Comparison of ENCODE assay signal across 13 mouse cellular contexts in genomic region chr10:84558511-84558910, GRCm38 (mm10). TPM values are rescaled to one million over a fixed set of nuclear protein-coding genes. Genes with fewer than 3 reads are reported as not detected.
DNase-seq lines count a peak whose midpoint lies in the region; ATAC-seq and TF ChIP-seq lines count a peak whose summit lies in the region.
"Had no signal": no experiment of that assay in that cellular context is flagged by ENCODE, and none has a peak within 500 bp of the region (broad histone marks: within the 10 kb centered on the region; RNA-seq: fewer than 3 reads in every experiment).

No protein-coding gene starts in this region.

- H3K36me3 ChIP-seq in ES-E14 (ENCODE audit: control insufficient read depth, insufficient read depth, low read length, poor library complexity, severe bottlenecking), result no peaks in the 10 kb centered on the region
- H3K36me3 ChIP-seq: embryonic facial prominence, embryonic 13.5 days; lung, embryonic 15.5 days had no signal

- no peaks in the 10 kb centered on the region for H3K9me3 ChIP-seq in ES-E14 (ENCODE audit: control insufficient read depth, insufficient read depth, low read depth, low read length)
- H3K9me3 ChIP-seq: lung, embryonic 15.5 days had no signal

- intact Hi-C loops in left cerebral cortex, adult 2 months (cut with DNase I), result no loop called here

- H3K9ac ChIP-seq in ES-E14 (ENCODE audit: insufficient read depth, low read depth, low read length, poor library complexity, severe bottlenecking), result no peak overlapping the region
- H3K9ac ChIP-seq: embryonic facial prominence, embryonic 13.5 days; hindbrain, embryonic 14.5 days; lung, embryonic 15.5 days had no signal

- no peak overlapping the region for H3K27ac ChIP-seq in left cerebral cortex, adult 2 months
- H3K27ac ChIP-seq in ES-E14 (ENCODE audit: insufficient read depth, low read depth, low read length, poor library complexity, severe bottlenecking), result no peak overlapping the region
- H3K27ac ChIP-seq: embryonic facial prominence, embryonic 13.5 days; hindbrain, embryonic 14.5 days; lung, embryonic 15.5 days had no signal

- no peak for DNase-seq in left cerebral cortex, adult 2 months (ENCODE audit: extremely low spot score in 1 of 2, low spot score in 2 of 2)
- DNase-seq in left cerebral cortex, adult 8-10 months (ENCODE audit: low spot score in 2 of 2), result no peak
- peak; percentile 65 to 71 for DNase-seq in B cell, adult 2 months
- DNase-seq in ES-E14 (ENCODE audit: low read depth, low spot score), result peak; percentile 56
- no peak for DNase-seq in retina, embryonic 14.5 days (ENCODE audit: low spot score)
- no peak for DNase-seq in kidney, postnatal 36 days
- DNase-seq: cerebellum, adult 11-12 months; heart, adult 11 months had no signal

- in situ Hi-C loops in ES-E14 (cut with MboI; ENCODE audit: low sequenced_read_pairs in 2 of 2, unreplicated experiment in 2 of 2), result no loop called here

- peak; percentile 56 for ATAC-seq in megakaryocyte, adult 5-6 weeks (ENCODE audit: poor library complexity, severe bottlenecking)

- H3K4me3 ChIP-seq in left cerebral cortex, adult 2 months, result no peak overlapping the region
- no peak overlapping the region for H3K4me3 ChIP-seq in ES-E14 (ENCODE audit: insufficient read depth in 1 of 2, low read depth in 1 of 2, low read length in 2 of 2, poor library complexity in 1 of 2, severe bottlenecking in 1 of 2)
- H3K4me3 ChIP-seq: embryonic facial prominence, embryonic 13.5 days; lung, embryonic 15.5 days; myocyte had no signal

- H3K4me1 ChIP-seq in ES-E14 (ENCODE audit: control insufficient read depth in 2 of 2, insufficient read depth in 2 of 2, low read length in 2 of 2, poor library complexity in 1 of 2), result peaks cover 3 to 10% of the 10 kb centered on the region in 2 experiments

- TF ChIP-seq CTCF in left cerebral cortex, adult 2 months (IDR thresholded peaks at IDR 0.05), result peak; percentile 34

TF ChIP-seq in ES-E14, 5 proteins besides CTCF, POLR2A, EP300 and RAD21:
- peak; percentile 45; the same call in 1 of the 2 replicates for TF ChIP-seq HCFC1 (IDR thresholded peaks at IDR 0.05; ENCODE audit: borderline replicate concordance, insufficient read depth, low read length)
- TF ChIP-seq CHD2 (IDR thresholded peaks at IDR 0.05; ENCODE audit: low read depth, low read length), result no peak
- no peak for TF ChIP-seq MAFK (IDR thresholded peaks at IDR 0.05; ENCODE audit: insufficient read depth, low read depth, low read length)
- no peak for TF ChIP-seq ZNF384 (IDR thresholded peaks at IDR 0.05; ENCODE audit: low read depth, low read length)
- TF ChIP-seq ZC3H11A (IDR thresholded peaks at IDR 0.05; ENCODE audit: borderline replicate concordance, low read depth, low read length), result peak; percentile 45; the same call in 1 of the 2 replicates

RNA-seq across cellular contexts. Expression of gene Tcp11l2, which starts 17.9 kb away (rescaled TPM):
- total RNA-seq in left cerebral cortex, adult 2 months (2021), result 10 to 100 TPM; 21.9 to 23.1 TPM
- 10 to 100 TPM; 21.0 to 24.7 (median 22.5) TPM for total RNA-seq in left cerebral cortex, adult 8-10 months (2022)
- 2.8 and 2.9 TPM in 2 replicates for total RNA-seq in ES-E14 (2012; rRNA removed)
- 54.8 and 59.3 TPM in 2 replicates for total RNA-seq in megakaryocyte, adult 5-6 weeks (2015)
- total RNA-seq in megakaryocyte, adult 5-6 weeks (2017), result 29.7 and 36.1 TPM in 2 replicates

RNA-seq across cellular contexts. Expression of gene Ckap4, which starts 24.6 kb away (rescaled TPM):
- 10 to 100 TPM; 21.6 to 22.8 TPM for total RNA-seq in left cerebral cortex, adult 2 months (2021)
- total RNA-seq in left cerebral cortex, adult 8-10 months (2022), result 10 to 100 TPM; 18.1 to 19.8 (median 18.5) TPM
- 86.8 and 120 TPM in 2 replicates for total RNA-seq in ES-E14 (2012; rRNA removed)
- 122 and 125 TPM in 2 replicates for total RNA-seq in megakaryocyte, adult 5-6 weeks (2015)
- 115 TPM in 2 replicates for total RNA-seq in megakaryocyte, adult 5-6 weeks (2017)

Comparison
In these comparisons a context has a peak if more than half of its experiments do, and no peak if none do; other contexts are left out.
1. DNase-seq: peak in B cell, adult 2 months (2 of 2) and ES-E14 (single experiment); none in left cerebral cortex, adult 2 months (0 of 2), left cerebral cortex, adult 8-10 months (0 of 2), retina, embryonic 14.5 days (single experiment) and kidney, postnatal 36 days (0 of 2).